Mouse (Mus musculus) hindbrain, postnatal 0 days (tissue): ENCODE measurements around the gene Btnl4. TPM values are rescaled to one million over a fixed set of nuclear protein-coding genes. Genes with fewer than 3 reads are reported as not detected.
"Not testable (repeated sequence)": the region's sequence is repeated elsewhere in the genome, so short reads cannot be mapped to it uniquely, and the experiment has no call there.

Source experiments
- ATAC-seq: fragments of 200-750 bp; cut with Nextera tagmentation; 2 replicates; pipeline ENCODE4 v1.8.0; 2017; ENCODE audit warnings: mild to moderate bottlenecking, moderate TSS enrichment, moderate library complexity
- DNase-seq: peaks from one replicate; pipeline ENCODE4 v3.0.0-alpha.2; 2015; ENCODE audit warnings: low spot score
- H3K27ac ChIP-seq: fragments of 300-500 bp; sonication (generic); 2 replicates; pipeline ENCODE4 v1.5.1; 2014; ENCODE audit warnings: mild to moderate bottlenecking
- H3K27me3 ChIP-seq: fragments of 300-500 bp; sonication (generic); 2 replicates; pipeline ENCODE4 v1.6.1; 2014; ENCODE audit warnings: low read length, mixed read lengths; ENCODE audit not compliant: insufficient read depth
- H3K36me3 ChIP-seq: fragments of 300-500 bp; sonication (generic); 2 replicates; pipeline ENCODE4 v1.6.1; 2014; ENCODE audit warnings: low read length, mixed read lengths; ENCODE audit not compliant: insufficient read depth
- H3K4me1 ChIP-seq: fragments of 300-500 bp; sonication (generic); 2 replicates; pipeline ENCODE4 v1.6.1; 2014; ENCODE audit warnings: antibody characterized with exemption, low read length, mixed read lengths; ENCODE audit not compliant: insufficient read depth
- H3K4me2 ChIP-seq: fragments of 300-500 bp; sonication (generic); 2 replicates; pipeline ENCODE4 v1.6.1; 2014; ENCODE audit warnings: low read depth, mild to moderate bottlenecking, low read length, moderate library complexity, mixed read lengths
- H3K4me3 ChIP-seq: fragments of 300-500 bp; sonication (generic); 2 replicates; pipeline ENCODE4 v1.5.1; 2014; ENCODE audit warnings: low read length
- H3K9ac ChIP-seq: fragments of 300-500 bp; sonication (generic); replicated peaks from 2 replicates; pipeline ENCODE4 v1.6.1; 2014; ENCODE audit warnings: mild to moderate bottlenecking, low read length, moderate library complexity, mixed read lengths
- H3K9me3 ChIP-seq: fragments of 300-500 bp; sonication (generic); 2 replicates; pipeline ENCODE4 v1.6.1; 2016; ENCODE audit warnings: low read length, mixed read lengths
- CTCF ChIP-seq: IDR thresholded peaks from 2 replicates; pipeline ENCODE4 v1.5.1; 2016; ENCODE audit warnings: antibody characterized with exemption, control low read depth, low read depth
- WGBS: fragments of 180-500 bp; shearing (Covaris S2); extraction: QIAGEN DNeasy Blood & Tissue Kit; methylation state at CpG from one replicate; pipeline ENCODE4 v1.1.7; 2014; 5-methylcytosine and 5-hydroxymethylcytosine counted together
- polyA plus RNA-seq: library from polyadenylated mRNA; unstranded; fragments of >200 nt; fragmentation: Nextera tagmentation; extraction: Ambion mirVana; gene quantifications from 2 replicates; pipeline ENCODE4 v1.2.1, GENCODE M21; 2015
- total RNA-seq: library from RNA; depleted of rRNA; stranded (reverse); fragments of >200 nt; gene quantifications from 2 replicates; pipeline ENCODE4 v1.2.3, GENCODE M21; 2014

The Btnl4 gene
- total and polyA plus RNA-seq, 2 experiments from 2014 or later = not detected

DNA sequence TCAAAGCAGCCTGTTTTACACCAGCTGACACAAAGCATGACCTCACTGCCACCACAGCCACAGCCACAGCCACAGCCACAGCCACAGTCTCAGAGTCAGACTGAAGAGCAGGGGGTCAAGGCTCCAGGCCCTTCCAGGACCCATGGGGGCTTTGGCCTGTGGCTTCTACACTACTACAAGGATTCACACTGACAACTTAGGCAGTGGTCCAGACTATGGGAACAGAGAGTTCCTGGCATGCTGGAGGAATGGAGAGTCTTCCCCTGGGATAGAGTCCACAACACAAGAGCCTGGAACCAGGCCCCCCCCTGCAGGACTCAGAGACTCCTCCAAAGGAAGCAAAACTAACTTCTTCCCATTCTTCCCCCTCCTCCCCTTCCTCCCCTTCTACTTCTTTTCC, 30.5 kb upstream of the Btnl4 start:
- Histone ChIP-seq H3K4me1 (no peaks in the 10 kb centered on the region), H3K36me3 (no peaks in the 10 kb centered on the region), H3K27me3 (no peaks in the 10 kb centered on the region), H3K9me3 (no peaks in the 10 kb centered on the region), H3K9ac (no peak overlapping the region), H3K4me2 (no peak overlapping the region), H3K4me3 (no peak overlapping the region), H3K27ac (no peak overlapping the region)
- no peak for TF ChIP-seq CTCF
- DNase-seq (no peak), ATAC-seq (no peak)

GRCm38 (mm10) chr17:34497726-34498125, 20.6 kb upstream of the Btnl4 start:
- not testable (repeated sequence) for H3K4me2 ChIP-seq, H3K27ac ChIP-seq, H3K9me3 ChIP-seq, H3K27me3 ChIP-seq, ATAC-seq, H3K4me3 ChIP-seq, H3K4me1 ChIP-seq, H3K9ac ChIP-seq, H3K36me3 ChIP-seq, DNase-seq
- 95% methylated on average over 2 of the region's 4 CpGs for WGBS

GRCm38 (mm10) chr17:34497319-34497718, 20.2 kb upstream of the Btnl4 start:
- H3K4me1 ChIP-seq, DNase-seq, ATAC-seq, H3K36me3 ChIP-seq, H3K27ac ChIP-seq, H3K9ac ChIP-seq, H3K4me3 ChIP-seq, H3K9me3 ChIP-seq, H3K4me2 ChIP-seq, H3K27me3 ChIP-seq: not testable (repeated sequence)
- whole genome bisulfite sequencing = 74% methylated on average over 3 of the region's 3 CpGs

DNA sequence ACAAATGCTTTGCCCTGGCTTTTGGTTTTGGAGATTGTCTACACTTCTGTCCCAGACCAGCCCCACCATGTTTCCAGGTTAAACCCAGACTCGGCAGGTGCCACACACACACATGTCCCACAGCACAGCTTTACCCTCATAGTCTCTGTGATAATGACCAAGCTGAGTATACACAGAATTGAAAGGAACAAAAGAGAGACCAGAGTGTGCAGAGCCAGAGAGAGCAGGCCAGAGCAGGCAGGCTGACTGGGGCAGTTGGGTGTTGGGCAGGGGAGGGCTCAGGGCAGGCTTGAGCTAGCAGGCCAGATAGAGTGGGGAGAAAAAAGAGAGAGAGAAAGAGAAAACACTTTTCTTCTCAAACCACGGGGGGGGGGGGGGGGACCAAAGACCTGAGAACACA, 19.4 kb upstream of the Btnl4 start:
- WGBS = 90% methylated on average over 1 of the region's 2 CpGs
- Histone ChIP-seq H3K9ac (no peak overlapping the region), H3K4me1 (no peaks in the 10 kb centered on the region), H3K4me2 (no peak overlapping the region), H3K27ac (no peak overlapping the region), H3K27me3 (no peaks in the 10 kb centered on the region), H3K4me3 (no peak overlapping the region), H3K9me3 (no peaks in the 10 kb centered on the region), H3K36me3 (no peaks in the 10 kb centered on the region)
- DNase-seq = no peak
- ATAC-seq = no peak
- no peak for TF ChIP-seq CTCF

DNA sequence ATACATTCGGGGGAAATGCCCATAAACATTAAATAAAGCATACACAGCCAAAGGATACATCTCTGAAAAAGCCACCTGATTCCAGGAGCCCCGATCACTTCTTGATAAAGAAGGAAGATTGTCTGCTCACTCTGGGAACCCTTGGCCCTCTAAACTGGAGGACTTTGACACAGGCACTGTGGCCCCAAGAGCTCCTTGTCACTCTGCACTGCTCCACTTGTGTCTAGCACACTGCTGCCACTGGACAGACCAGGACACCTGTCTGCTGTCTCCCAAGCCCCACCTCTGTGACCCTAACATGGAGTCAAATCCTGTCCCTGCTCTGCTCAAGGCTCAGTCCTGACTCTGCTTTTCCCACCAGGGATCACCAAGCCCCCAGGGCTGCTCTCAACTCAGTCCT, 18.0 kb upstream of the Btnl4 start:
- 93% methylated on average over 2 of the region's 2 CpGs for WGBS
- H3K9ac ChIP-seq, H3K4me1 ChIP-seq, H3K4me3 ChIP-seq, H3K27ac ChIP-seq, H3K4me2 ChIP-seq, H3K27me3 ChIP-seq, H3K9me3 ChIP-seq, DNase-seq, H3K36me3 ChIP-seq, ATAC-seq: not testable (repeated sequence)

DNA sequence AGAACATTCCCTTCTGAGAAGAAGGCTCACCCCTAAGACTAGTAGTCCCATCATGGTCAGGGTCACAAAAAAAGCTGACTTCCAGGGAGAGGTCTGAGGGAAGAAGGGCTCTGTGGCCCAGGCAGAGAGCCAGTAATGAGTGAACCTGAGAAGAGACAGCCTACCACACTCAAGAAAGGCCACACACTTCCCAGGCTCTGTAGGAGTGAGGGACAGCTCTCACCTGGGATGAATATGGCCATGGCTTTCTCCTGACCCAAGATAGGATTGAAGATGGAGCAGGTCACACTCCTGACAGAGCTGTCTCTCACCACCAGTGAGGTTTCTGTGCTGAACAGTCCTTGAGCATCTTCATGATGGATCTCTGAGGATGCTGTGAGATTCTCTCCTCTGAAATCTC, 15.7 kb upstream of the Btnl4 start:
- Histone ChIP-seq H3K9ac (no peak overlapping the region), H3K4me3 (no peak overlapping the region), H3K27me3 (no peaks in the 10 kb centered on the region), H3K9me3 (no peaks in the 10 kb centered on the region), H3K4me2 (no peak overlapping the region), H3K4me1 (no peaks in the 10 kb centered on the region), H3K36me3 (no peaks in the 10 kb centered on the region), H3K27ac (no peak overlapping the region)
- TF ChIP-seq CTCF = no peak
- no peak for ATAC-seq
- no peak for DNase-seq

- 84% methylated on average over 1 of the region's 2 CpGs for WGBS
- Histone ChIP-seq H3K27me3 (no peaks in the 10 kb centered on the region), H3K4me2 (no peak overlapping the region), H3K9me3 (no peaks in the 10 kb centered on the region), H3K27ac (no peak overlapping the region), H3K36me3 (no peaks in the 10 kb centered on the region), H3K4me3 (no peak overlapping the region), H3K4me1 (no peaks in the 10 kb centered on the region), H3K9ac (no peak overlapping the region)
- TF ChIP-seq CTCF = no peak
- no peak for DNase-seq
- no peak for ATAC-seq
Observed at GRCm38 (mm10) chr17:34476427-34476826, 691 bp downstream of the Btnl4 start.

DNA sequence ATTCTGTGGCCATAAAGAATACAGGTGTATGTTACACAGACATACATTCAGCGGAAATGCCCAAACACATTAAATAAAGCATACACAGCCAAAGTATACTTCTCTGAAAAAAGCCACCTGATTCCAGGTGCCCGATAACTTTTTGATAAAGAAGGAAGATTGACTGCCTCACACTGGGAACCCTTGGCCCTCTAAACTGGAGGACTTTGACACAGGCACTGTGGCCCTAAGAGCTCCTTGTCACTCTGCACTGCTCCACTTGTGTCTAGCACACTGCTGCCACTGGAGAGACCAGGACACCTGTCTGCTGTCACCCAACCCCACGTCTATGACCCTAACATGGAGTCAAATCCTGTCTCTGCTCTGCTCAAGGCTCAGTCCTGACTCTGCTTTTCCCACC, 2.1 kb downstream of the Btnl4 start:
- no peak overlapping the region for H3K27ac ChIP-seq
- no peak for TF ChIP-seq CTCF
- H3K9ac ChIP-seq = no peak overlapping the region
- H3K4me2 ChIP-seq = no peak overlapping the region
- H3K4me1 ChIP-seq = no peaks in the 10 kb centered on the region
- H3K36me3 ChIP-seq = no peaks in the 10 kb centered on the region
- no peaks in the 10 kb centered on the region for H3K9me3 ChIP-seq
- H3K27me3 ChIP-seq = no peaks in the 10 kb centered on the region
- no peak overlapping the region for H3K4me3 ChIP-seq
- no peak for ATAC-seq
- 92% methylated on average over 3 of the region's 3 CpGs for WGBS
- DNase-seq = no peak
